Mouse (Mus musculus): ENCODE data around the gene Ddhd1.

GRCm38 (mm10) chr14:45539659-45540468 lies 118.1 kb downstream of the Ddhd1 start:
- TF ChIP-seq CTCF (IDR thresholded peaks at IDR 0.05; ENCODE audit: borderline replicate concordance, extremely low read depth, insufficient read depth, insufficient read length) (peak; percentile 82), POLR2A (IDR thresholded peaks at IDR 0.05; ENCODE audit: borderline replicate concordance, extremely low read depth, insufficient read depth, insufficient read length, poor library complexity, severe bottlenecking) (no peak)
